Mouse (Mus musculus): ENCODE measurements around the gene Pafah1b2.

DNA sequence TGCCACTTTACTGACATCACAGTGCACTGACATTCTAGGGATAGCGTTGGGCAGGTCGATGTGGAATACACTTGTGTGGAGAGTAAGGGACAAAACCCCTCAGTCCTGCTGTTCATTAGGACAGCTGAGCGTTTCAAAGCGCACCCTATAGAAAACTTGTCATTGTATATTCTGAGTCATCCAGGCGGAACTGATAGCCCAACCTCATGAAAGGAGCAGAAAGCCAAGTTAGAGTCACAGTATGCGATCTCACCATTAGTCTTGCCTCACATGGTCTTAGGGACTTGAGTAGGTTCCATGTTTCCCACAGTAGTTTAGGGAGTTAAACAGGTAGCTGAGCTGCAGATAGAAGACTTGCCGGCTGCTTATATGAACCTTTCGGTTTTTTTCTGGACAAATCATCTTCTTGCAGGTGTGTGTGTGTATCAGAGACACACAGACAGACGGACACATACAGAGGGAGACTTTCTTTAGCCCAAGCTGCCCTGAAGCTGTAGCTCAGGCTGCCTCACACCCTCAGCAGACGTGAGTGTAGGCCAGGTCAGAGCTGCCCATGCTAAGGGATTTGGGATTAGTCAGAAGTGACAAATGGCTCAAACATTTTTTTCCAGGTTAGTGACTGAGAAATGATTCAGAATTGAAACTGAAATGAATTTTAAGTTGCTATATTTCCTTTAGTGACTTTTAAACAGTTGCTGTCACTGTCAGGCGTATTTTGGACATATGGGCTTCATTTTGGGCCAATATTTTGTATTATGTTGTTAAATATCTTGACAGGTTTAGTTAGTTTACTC, 34.4 kb upstream of the Pafah1b2 start:
- TF ChIP-seq CTCF (IDR thresholded peaks at IDR 0.05; ENCODE audit: low read depth, low read length) (no peak), POLR2AphosphoS5 (IDR thresholded peaks at IDR 0.05; ENCODE audit: insufficient replicate concordance, low read depth, low read length) (no peak)

Measured in G1E (cell line).